Mouse (Mus musculus) adipocyte (in vitro differentiated cells): ENCODE measurements at regions not wholly inside any gene's neighbourhood (a gene's known extent, or its start where the extent isn't known, plus 50 kb on each side); places are given as distances from the start of the nearest gene placed in this dataset.
A peak's percentile ranks its signal among the peaks of the same experiment; 100 is the strongest.

Experiments
- DNase-seq: peaks from one replicate; pipeline ENCODE4 v3.0.0-alpha.2; 2016; ENCODE audit warnings: low spot score

DNA sequence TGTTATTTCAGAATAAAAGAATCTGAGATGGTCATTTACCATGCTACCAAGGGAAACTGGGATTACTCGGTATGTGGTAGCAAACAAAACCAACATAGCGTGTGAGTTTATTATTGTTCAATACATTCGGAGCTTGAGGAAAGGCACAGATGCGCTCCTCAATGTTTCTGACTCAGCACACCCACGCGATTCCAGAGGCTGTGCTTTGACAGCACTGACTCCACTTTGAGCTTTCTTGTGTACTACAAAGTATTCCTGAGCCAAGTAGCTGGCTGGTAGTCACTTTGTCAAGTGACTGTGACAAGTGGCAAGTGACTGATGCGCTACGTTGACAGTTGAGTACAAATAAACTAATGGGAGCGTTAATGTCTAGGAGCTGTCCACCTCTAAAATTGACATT, 235.8 kb downstream of the Foxo1 start:
- DNase-seq, result no peak

DNA sequence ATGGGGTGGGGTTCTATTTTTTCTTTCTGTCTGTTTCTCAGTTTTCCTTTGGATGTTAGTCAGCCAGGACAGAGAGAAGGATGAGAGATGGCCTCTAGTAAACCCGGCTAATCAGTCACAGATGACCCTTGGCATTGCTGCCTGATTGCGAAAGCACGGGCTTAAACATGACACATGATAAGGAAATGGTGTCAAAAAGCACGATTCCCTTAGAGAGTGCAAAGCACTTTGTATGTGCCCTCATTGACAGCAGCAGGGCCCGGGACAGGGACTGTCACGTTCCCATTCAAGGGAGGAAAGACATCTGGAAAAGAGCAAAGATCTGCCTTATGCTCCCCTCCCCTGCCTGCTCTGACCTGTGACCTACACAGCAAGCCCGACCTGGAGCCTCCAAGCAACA, 234.1 kb downstream of the Foxo1 start:
- DNase-seq, result peak; percentile 82

DNA sequence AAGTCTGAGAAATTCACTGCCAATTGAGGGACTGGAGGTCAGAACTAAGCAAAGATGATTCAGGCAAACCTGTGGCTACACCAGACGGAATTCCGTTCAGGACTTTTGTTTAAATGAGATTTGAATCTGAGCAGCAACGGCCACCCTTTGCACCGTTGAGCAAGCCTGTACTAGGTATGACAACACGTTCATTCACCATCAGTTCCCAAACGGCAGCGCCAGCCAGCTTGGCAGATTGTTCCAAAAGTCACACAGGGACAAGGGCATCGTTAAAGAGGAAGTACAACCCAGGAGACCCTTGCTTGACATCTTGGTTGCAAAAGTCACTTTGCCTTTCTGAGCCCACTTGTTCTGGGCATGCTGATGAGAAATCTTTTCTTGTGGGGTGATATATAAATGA, 233.5 kb downstream of the Foxo1 start:
- peak; percentile 39 for DNase-seq

DNA sequence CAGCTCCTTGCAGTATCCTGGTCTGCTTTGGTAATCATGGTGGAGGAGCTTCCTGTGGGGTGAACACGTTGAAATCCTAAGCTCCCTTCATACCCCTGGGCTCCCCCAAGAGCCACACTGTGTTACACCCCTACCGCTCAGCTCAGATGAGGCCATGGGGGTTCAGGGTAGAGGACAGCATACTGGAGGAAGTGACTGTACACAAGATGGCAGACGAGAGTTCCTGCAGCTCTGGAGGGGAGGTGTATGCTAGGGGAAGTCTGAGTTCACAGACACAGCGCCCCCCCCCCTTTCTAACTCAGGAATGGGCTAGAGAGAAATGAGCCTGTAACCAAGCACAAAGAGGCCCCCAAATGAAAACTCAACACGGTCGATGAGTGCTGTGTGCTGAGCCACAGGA, 231.9 kb downstream of the Foxo1 start:
- DNase-seq, result no peak

DNA sequence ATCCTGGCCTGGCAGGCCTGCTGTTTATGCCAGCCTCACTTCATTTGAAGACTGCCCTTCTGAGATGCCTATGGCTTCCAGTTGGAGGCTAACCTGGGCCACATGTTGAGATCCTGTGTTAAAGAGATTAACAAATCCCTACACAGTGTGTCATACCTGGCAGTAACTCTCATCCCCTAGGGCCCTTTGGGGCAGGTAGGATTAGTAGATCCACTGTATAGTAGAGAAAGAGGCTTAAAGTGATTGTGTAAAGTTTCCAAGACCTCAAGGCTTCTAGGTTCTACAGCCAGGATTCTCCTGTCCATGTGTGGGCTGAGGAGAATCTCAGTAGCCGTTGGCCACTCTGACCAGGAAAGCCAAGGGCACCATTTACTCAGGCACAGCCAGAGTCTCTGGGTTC, 231.4 kb downstream of the Foxo1 start:
- no peak for DNase-seq

DNA sequence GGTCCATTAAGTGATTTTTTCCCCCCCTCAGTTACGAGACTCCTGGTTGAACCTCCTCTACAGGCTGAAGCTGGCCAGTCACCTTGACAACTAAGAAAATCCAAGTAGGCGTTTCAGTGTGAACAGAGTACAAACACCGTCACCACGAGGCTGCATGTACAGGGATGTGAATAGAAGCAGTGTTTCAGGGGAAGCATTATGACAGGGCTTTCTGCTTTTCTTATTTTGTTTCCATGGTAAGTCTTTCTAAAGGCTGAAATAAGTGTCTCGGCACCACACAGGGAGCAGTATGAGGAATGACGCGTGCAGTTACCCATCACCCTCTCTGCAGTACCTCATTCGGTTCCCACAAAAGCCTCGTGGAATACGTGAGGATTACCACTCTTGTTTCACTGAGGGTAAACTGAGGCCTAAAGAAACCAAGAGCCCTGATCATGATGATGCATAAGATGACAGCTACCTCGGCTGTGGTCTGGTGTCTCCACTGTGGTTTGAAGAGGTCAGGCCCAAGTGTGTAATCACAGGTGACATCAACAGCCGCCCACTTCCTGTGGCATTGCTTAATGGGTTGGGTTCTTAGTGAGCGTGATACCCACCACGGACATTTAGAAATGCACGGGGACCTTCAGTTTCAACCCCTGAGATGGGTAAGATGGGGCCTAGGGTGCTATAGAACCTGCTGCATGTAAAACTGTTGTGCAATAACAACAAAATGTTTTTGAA, 230.5 kb downstream of the Foxo1 start:
- DNase-seq, result no peak

DNA sequence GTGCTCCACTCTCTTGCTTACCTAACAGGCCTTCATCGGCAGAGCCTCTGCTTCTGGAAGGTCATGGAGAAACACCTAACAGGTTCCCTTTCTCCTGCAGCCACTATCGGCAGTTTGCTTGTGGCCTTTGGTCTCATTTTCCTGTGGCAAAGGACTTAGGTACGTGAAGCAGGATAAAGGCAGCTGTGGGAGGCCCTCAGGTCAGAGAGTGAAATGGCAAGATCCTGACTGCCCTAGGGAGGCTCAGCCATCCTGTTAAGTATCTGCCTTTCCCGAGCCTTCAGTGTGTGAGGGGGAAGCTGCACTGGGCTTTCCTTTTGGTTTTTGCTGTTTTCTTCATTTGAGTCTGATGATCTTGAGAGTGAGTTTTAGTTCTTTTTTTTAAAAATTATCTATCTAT, 228.8 kb downstream of the Foxo1 start:
- DNase-seq, result no peak

DNA sequence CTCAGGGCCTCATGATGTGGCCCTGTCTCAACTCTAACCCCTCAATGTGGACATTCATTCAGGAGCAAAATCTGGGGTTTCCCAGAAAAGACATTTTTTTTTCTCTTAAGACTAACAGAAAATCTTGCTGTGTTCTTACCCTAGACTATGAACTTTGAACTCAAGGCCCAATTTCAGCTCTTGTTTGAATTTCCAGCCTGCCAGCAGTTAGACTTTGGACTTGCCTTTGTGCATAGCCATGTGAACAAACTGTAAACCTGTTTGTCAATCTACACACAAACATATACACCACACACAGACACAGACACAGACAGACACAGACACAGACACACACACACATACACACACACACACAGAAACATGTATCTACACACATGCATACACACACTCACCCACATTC, 227.3 kb downstream of the Foxo1 start:
- peak; percentile 25 for DNase-seq

DNA sequence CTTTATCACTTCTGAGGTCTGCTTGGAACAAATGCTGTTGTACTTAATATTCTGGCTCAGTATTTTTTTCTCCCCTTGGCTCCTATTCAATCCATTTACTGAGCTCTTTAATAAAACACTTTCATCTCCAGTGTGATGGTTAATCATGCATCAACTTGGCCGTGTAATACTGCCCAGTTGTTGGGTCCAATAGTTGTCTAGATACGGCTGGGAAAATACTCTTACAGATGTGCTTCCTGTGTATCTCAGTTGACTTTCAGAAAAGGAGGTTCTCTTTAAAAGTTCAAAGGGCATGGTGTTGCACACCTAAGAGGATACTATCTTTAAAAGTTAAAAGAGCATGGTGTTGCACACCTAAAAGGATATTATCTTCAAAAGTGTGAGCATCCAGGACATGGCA, 226.8 kb downstream of the Foxo1 start:
- DNase-seq, result no peak

DNA sequence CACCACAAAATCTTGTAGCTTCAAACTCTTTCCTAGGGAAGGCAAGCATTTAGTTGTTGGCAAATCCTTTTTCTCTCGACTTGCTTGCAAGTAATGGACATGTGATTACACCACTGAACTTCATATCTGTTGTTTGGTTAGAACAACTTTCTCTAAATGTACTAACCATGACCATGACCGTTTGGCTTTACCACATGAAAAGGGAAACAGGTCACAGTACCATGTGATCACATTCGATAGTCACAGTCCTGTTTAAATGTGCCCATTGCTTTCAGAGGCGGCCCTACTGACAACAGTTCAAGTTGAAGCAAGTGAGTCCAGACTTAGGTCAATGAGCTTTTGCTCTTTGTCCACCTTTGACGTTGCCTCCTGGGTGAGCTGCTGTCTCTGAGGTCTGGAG, 211.1 kb downstream of the Foxo1 start:
- DNase-seq, result no peak

DNA sequence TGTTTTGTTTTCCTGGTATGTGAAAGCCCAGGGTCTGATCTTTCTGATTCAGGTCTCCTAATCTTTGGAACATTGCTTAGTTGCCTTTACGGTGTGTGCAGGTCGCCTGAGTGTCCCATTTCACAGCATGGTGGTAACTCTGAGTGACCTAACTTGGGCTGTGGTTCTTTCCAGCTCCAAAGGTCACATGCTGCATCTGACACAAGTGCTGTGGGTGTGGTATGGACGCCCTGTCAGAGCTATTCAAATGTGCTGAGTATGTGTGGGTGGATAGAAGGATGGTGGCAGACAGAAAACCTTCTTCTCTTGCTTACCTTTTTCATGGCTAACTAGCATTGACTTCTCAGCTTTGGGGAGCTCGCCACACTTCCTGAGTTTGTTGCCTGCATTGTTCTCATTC, 201.8 kb downstream of the Foxo1 start:
- DNase-seq, result no peak

DNA sequence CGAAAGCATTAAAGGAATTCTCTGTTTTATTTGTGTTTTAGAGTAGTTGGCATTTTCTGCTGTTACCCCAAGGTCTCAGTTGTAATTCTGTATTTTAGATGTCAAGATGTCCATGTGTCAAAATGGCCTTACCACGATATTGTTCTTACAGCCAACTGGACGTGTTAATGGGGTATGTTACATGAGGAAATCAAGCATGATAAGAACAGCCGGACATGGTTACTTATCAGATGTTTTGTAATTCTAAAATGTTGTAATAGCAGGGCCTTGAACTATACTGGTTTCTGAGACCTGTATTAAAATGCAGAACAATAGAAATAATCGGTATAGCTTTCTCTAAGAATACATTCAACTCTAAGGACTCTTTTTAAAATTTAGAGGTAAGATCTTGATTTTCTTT, 201.3 kb downstream of the Foxo1 start:
- DNase-seq, result no peak

DNA sequence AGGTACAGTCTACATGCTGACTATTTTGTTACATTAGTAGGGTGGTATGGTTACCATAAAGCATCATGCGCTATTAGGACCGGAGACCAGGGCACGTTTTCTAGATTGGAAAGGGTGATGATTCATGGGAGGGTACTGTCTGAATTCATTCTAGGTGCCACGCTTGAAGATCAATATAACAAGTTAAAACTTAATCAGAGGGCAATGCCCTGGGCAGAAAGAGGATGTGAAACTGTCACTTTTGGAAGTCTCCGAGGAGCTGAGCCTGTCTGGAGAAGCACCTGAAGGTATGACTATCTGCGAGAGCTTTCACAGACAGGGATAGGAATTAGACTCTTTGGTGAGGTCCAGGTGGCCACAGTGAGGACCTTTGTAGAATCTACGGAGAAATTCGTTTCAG, 200.2 kb downstream of the Foxo1 start:
- DNase-seq, result no peak

DNA sequence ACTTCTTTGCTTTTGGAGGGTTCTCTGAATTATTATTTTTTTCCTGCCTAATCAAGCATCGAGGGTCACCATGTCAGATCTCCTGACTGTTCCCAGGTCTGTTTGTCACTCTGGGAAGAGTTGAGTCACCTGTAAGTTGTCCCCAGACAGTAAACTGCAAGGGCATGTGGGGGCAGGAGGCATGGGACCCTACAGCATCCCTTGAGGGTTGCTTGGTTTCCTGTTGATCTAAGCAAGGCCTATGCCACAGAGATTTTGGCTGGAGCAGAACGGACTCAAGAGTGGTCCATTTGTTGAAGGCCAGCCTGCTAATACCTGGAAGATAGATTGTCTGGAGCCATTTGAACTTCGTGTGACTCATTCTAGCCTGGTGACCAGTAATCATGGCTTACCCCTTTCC, 199.7 kb downstream of the Foxo1 start:
- DNase-seq, result no peak

DNA sequence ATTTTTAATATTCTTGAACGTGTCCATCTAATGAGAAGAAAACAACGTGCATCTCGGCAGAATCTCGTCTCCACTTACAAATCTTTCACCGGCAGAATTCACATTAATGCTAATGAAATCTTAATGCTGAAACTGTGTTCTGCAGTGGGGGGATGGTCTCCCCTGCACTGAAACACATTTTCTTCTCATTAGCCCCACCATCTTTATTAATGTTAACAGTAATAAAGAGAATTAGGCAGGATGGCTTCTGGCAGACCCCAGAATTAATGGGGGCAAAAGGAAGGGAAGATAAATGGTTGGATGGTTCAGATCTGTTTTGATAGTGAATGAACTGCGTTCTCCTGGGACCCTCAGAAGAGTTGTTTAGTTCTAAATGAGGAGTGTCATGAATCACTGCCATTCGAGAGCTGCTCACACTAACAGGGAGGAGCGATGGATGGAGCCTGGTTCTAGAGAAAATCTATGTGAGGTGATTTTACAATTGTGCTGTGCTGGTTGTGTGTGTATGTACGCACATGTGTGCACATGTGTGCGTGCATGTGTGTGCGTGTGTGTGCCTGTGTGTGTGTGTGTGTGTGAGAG, 198.9 kb downstream of the Foxo1 start:
- DNase-seq, result no peak

DNA sequence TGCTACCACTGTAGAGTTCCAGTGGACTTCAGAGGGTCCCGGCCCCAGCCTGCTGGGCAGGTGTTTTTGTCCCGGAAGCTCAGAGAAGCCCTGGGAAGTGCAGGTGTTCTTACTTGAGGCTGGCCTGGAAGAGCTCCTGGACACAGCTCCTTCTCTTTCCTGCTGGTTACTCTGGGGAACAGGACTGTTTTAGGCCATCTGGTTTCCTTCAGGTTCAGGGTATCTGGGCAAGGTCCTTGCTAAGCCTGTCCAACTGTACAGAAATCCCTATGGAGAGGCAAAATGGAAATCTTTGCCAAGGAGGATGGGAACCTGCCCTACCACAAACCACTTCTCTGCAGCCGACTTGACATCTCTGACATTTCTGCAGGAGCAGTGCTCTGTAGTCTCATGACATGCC, 198.4 kb downstream of the Foxo1 start:
- no peak for DNase-seq

DNA sequence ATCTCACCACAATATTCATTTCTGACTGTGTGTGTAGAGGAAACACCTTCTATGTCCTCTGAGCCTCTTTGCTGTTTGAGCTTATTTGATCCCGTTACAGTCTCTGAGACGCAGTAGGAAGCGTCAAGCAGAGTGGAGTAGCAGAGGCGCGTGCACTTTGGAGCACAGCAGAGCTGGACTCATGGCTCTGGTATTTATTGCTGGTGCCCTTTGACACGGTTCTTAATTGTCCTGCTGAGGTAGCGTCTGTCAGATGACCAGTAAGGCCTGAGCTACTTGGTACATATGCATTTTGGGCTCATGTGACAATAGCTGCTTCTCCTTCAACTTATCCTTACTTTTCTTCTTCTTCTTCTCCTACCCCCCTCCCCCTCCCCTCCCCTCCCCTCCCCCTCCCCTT, 195.8 kb downstream of the Foxo1 start:
- DNase-seq, result peak; percentile 24

DNA sequence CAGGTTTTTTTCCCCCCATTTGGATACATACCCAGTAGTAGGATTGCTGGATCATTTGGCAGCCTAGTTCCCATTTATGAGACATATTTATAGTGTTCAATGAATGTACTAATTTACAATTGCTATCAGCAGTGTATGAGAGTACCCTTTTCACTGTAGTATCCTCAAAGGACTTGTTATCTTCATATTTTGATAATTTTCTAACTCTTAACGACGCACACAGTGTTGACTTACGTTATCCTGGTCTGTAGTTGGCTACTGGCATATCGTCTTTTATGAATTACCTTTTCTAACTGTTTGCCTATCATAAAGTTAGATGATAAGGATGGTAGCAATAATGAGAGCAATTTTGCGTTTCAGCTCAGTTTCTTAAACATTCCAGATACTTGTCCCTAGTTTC, 186.8 kb downstream of the Foxo1 start:
- DNase-seq, result no peak

DNA sequence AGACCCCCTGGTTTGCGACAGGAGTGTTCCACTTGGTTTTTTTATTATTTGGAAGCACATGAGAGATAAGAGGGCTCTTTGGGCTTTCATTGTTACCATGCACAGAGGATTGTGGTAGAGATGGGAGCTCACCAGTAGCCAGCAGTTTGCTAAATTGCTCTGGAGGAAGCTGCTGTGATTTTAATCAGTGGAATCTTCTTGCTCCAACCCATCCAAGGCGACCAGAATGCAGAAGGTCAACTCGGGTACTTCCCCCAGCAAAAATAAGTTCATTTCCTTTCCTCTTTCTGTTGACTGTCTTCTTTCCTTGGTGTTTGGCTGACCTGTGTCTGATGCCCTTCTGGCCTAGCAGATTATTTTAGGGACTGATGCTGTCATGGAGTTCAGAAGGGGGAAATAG, 184.9 kb downstream of the Foxo1 start:
- DNase-seq, result no peak

DNA sequence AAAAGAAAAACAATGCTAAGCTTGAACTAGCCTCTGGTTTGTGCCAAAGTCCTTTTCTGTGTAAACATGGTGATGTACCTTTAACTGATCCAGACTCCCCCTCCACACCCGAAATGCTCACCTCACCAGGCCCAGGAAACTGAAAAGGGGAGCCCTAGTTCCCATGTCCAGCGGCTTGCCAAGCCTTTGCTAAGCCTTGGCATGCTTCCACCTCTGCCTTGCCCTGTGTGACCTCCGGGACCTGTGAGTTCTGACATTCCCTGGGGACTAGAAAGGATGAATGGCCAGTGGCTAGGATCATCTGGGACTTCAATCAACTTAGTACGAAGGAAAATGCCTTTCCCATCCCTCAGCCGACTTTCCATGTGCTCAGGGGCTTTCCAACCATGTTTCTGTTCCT, 184.2 kb downstream of the Foxo1 start:
- DNase-seq, result peak; percentile 48

DNA sequence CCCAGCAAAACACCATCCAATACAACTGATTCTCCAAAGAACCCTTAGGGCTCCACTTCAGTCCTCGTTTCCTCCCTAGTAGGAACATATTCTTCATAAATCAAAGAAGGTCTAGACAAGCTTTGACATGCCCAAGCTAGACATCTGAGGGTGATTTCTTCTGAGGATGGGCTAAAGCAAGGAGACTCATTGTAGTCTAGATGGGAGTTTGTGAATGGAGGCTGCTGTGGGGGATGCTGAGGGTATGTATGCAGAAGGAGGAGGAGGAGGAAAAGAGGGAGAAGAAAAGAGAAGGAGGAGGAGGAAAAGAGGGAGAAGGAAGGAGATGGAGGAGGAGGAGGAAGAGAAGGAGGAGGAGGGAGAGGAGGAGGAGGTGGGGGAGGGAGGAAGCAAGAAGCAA, 178.9 kb downstream of the Foxo1 start:
- DNase-seq, result no peak

DNA sequence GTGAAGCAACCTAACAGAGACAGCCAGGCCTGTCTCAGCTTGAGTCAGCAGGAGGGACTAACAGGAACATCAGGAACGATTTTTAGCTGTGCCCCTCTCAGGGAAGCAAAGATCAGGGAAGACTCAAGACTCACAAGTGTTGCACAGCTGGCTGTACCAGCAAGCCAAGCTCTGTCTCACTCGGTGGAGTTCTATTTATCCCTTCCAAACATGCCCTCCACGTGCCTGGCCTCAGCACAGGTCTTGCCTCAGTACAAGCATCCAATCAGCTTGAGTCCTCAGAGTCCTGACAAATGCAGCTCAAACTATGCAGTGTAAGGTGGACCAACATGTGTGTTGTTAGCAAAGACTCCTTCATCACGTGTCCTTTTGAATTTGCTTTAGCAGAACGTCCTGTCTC, 178.4 kb downstream of the Foxo1 start:
- no peak for DNase-seq

DNA sequence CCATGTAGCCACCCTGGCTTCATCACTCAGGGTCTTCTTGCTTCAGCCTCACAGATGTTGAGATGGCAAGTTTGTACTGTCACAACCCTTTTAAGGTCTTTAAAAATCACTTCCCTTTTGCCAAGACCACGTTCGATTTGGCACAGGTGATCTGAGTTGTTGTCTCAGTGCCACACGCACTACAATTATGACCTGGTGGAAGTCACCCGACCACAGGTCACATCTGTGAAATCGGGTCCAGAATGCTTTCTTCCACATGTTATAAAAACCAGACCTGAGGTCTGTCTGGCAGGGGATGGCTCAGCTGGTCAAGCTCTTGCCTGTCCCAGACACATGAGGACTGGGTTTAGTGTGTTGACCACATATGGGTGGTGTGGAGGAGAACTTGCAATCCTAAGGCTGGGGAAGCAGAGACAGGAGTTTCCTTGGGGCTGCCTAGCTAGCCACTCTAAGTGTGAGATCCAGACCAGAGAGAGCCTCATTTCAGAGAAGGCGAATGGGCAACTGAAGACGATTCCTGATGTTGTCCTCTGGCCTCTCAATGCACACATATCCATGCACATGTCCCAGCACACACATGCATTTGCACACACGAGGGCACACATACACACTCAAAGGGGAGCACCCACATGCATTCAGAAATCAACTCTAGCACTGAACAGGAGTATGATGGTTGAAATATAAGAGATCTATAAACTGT, 176.4 kb downstream of the Foxo1 start:
- DNase-seq, result no peak

DNA sequence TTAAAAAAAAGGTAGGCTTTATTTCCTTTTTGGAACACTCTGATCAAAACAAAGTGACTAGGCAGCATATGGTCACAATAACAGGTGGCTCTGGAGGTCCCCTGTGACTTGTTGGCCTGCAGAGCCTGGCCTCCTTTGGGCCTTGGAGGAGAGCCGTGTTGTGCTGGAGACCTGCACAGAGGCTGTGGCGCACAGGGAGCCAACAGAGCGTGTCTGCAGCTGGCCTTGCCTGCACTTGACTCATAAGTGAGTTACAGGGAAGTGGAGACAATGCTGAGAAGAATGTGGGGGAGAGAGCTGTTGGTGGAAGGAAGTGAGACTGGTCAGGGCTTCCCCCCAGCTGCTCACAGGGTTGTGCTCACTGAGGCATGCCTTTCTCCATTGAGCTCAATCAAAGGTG, 175.7 kb downstream of the Foxo1 start:
- no peak for DNase-seq
